Mouse (Mus musculus) MEL (cell line): Measurements from ENCODE around the gene Ces2e.

Source experiments
- CHD2 ChIP-seq: IDR thresholded peaks from 2 replicates; pipeline ENCODE4 v1.6.1; 2011; ENCODE audit warnings: low read length, improper control_type of control experiment
- CTCF ChIP-seq, 3 experiments: IDR thresholded peaks in 2 of 3; conservative IDR thresholded peaks in 1 of 3; 2 replicates each; pipeline ENCODE4 v1.5.1; 2011 to 2012; ENCODE audit warnings: low read length in 3 of 3, low read depth in 2 of 3, mild to moderate bottlenecking in 2 of 3, improper control_type of control experiment in 1 of 3, inconsistent platforms in 1 of 3, mixed read lengths in 1 of 3, moderate library complexity in 1 of 3; ENCODE audit not compliant: control insufficient read depth in 1 of 3, insufficient read depth in 1 of 3, poor library complexity in 1 of 3, severe bottlenecking in 1 of 3
- E2F4 ChIP-seq: IDR thresholded peaks from 2 replicates; pipeline ENCODE4 v1.6.1; 2011; ENCODE audit warnings: low read depth, low read length, improper control_type of control experiment, borderline replicate concordance
- ELF1 ChIP-seq: IDR thresholded peaks from 2 replicates; pipeline ENCODE4 v1.6.1; 2014; ENCODE audit warnings: low read depth, mild to moderate bottlenecking, inconsistent platforms, low read length, improper control_type of control experiment, moderate library complexity
- ETS1 ChIP-seq: IDR thresholded peaks from 2 replicates; pipeline ENCODE4 v1.6.1; 2012; ENCODE audit warnings: low read depth, mild to moderate bottlenecking, inconsistent platforms, low read length, improper control_type of control experiment, moderate library complexity
- MEF2A ChIP-seq: IDR thresholded peaks from 2 replicates; pipeline ENCODE4 v1.6.1; 2014; ENCODE audit warnings: low read depth, mild to moderate bottlenecking, inconsistent platforms, low read length, improper control_type of control experiment; ENCODE audit not compliant: poor library complexity, insufficient replicate concordance, severe bottlenecking; ENCODE audit errors: extremely low read depth
- POLR2A ChIP-seq, 2 experiments: IDR thresholded peaks; 2 replicates each; pipeline ENCODE4 v1.6.1; 2011 to 2012; ENCODE audit warnings: low read length in 2 of 2, mild to moderate bottlenecking in 2 of 2, control low read depth in 1 of 2, improper control_type of control experiment in 1 of 2, low read depth in 1 of 2, moderate library complexity in 1 of 2; ENCODE audit not compliant: control insufficient read depth in 1 of 2, insufficient read depth in 1 of 2, poor library complexity in 1 of 2
- POLR2AphosphoS5 ChIP-seq: IDR thresholded peaks from 2 replicates; pipeline ENCODE4 v1.6.1; 2012; ENCODE audit warnings: low read depth, borderline replicate concordance, mild to moderate bottlenecking, inconsistent platforms, low read length, moderate library complexity, mixed read lengths
- SIN3A ChIP-seq: IDR thresholded peaks from 2 replicates; pipeline ENCODE4 v1.6.1; 2012; ENCODE audit warnings: low read length, improper control_type of control experiment, inconsistent platforms
- TAL1 ChIP-seq: IDR thresholded peaks from 2 replicates; pipeline ENCODE4 v1.6.1; 2012; ENCODE audit warnings: mild to moderate bottlenecking, inconsistent platforms, low read length, moderate library complexity, mixed read lengths
- UBTF ChIP-seq: IDR thresholded peaks from 2 replicates; pipeline ENCODE4 v1.6.1; 2012; ENCODE audit warnings: low read depth, mild to moderate bottlenecking, inconsistent platforms, low read length, improper control_type of control experiment, moderate library complexity, borderline replicate concordance; ENCODE audit not compliant: insufficient read depth
- USF1 ChIP-seq: IDR thresholded peaks from 2 replicates; pipeline ENCODE4 v1.6.1; 2014; ENCODE audit warnings: low read depth, mild to moderate bottlenecking, inconsistent platforms, low read length, improper control_type of control experiment, moderate library complexity

DNA sequence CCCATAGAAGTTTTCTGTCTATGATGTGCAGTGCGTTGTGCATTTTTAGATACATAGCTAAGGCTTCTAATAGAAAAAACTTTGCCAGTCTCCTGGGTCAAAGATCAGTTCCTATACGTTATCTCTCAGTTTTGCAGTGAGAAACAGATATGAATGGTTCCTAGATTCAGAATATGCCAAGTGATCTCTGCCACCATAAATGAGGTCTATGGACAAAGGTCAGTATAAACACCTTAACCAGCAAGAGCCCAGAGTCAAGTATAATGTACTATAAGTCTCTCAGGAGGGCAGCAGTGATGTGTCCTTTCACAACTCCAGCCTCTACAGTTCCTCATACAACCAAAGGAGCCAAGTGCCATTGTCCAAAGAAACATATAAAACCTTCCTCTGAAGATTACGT lies 1.2 kb downstream of the Ces2e start:
- TF ChIP-seq TAL1 (no peak), UBTF (no peak), SIN3A (no peak), CTCF (IDR thresholded peaks at IDR 0.05 in 2 of 3, conservative IDR thresholded peaks at IDR 0.05 in 1 of 3; ENCODE audit: control insufficient read depth in 1 of 3, insufficient read depth in 1 of 3, low read depth in 2 of 3, low read length in 3 of 3, poor library complexity in 1 of 3, severe bottlenecking in 1 of 3) (no peak), POLR2A (IDR thresholded peaks at IDR 0.05; ENCODE audit: control insufficient read depth in 1 of 2, insufficient read depth in 1 of 2, low read depth in 1 of 2, low read length in 2 of 2, poor library complexity in 1 of 2) (no peak), CHD2 (no peak), E2F4 (no peak), ELF1 (no peak), POLR2AphosphoS5 (no peak), ETS1 (no peak), MEF2A (no peak), USF1 (no peak)
